Mouse (Mus musculus): ENCODE results near the gene Zswim3.

DNA sequence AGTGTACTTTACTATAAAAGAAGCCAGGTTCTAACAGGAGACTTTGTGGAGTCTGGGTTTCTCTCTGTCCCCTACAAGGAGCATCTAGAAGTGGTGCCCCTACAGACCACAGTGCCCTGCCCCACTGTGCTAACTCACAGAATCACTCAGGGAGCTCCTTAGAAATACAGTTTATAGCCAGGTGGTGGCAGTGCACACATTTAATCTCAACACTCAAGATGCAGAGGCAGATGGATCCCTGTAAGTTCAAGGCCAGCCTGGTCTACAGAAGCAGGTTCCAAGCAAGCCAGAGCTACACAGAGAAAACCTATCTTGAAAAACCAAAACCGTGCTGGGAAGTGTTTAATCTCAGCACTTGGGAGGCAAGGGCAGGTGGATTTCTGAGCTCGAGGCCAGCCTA is 11.1 kb upstream of the Zswim3 start:
- TF ChIP-seq CTCF (IDR thresholded peaks at IDR 0.05; ENCODE audit: extremely low read depth, insufficient read length, insufficient replicate concordance, low read depth, low read length) (no peak), POLR2A (IDR thresholded peaks at IDR 0.05; ENCODE audit: low read depth, low read length) (no peak)

Data from small intestine, adult 2 months (tissue).